Mouse (Mus musculus) intestine, embryonic 15.5 days (tissue): ENCODE measurements around the gene Bcat1. TPM values are rescaled to one million over a fixed set of nuclear protein-coding genes. Genes with fewer than 3 reads are reported as not detected.
"Not testable (repeated sequence)": the region's sequence is repeated elsewhere in the genome, so short reads cannot be mapped to it uniquely, and the experiment has no call there.

Experiments used
- ATAC-seq: fragments of 200-750 bp; cut with Nextera tagmentation; 2 replicates; pipeline ENCODE4 v1.8.0; 2017; ENCODE audit warnings: moderate TSS enrichment, moderate library complexity
- H3K27ac ChIP-seq: fragments of 300-500 bp; sonication (generic); 2 replicates; pipeline ENCODE4 v1.5.1; 2015; ENCODE audit warnings: mild to moderate bottlenecking, inconsistent platforms
- H3K27me3 ChIP-seq: fragments of 300-500 bp; sonication (generic); replicated peaks from 2 replicates; pipeline ENCODE4 v1.6.1; 2015; ENCODE audit warnings: inconsistent platforms
- H3K36me3 ChIP-seq: fragments of 300-500 bp; sonication (generic); 2 replicates; pipeline ENCODE4 v1.6.1; 2015; ENCODE audit warnings: inconsistent platforms
- H3K4me1 ChIP-seq: fragments of 300-500 bp; sonication (generic); replicated peaks from 2 replicates; pipeline ENCODE4 v1.6.1; 2015; ENCODE audit warnings: inconsistent platforms
- H3K4me2 ChIP-seq: fragments of 300-500 bp; sonication (generic); replicated peaks from 2 replicates; pipeline ENCODE4 v1.6.1; 2015; ENCODE audit warnings: mild to moderate bottlenecking, inconsistent platforms
- H3K4me3 ChIP-seq: fragments of 300-500 bp; sonication (generic); replicated peaks from 2 replicates; pipeline ENCODE4 v1.5.1; 2015; ENCODE audit warnings: inconsistent platforms
- H3K9ac ChIP-seq: fragments of 300-500 bp; sonication (generic); 2 replicates; pipeline ENCODE4 v1.6.1; 2015; ENCODE audit warnings: inconsistent platforms
- H3K9me3 ChIP-seq: fragments of 300-500 bp; sonication (generic); 2 replicates; pipeline ENCODE4 v1.6.1; 2016; ENCODE audit warnings: inconsistent platforms
- WGBS: fragments of 180-500 bp; shearing (Covaris S2); methylation state at CpG from one replicate; pipeline ENCODE4 v1.1.7; 2015; 5-methylcytosine and 5-hydroxymethylcytosine counted together
- polyA plus RNA-seq: library from polyadenylated mRNA; unstranded; fragments of >200 nt; fragmentation: Nextera tagmentation; extraction: Ambion mirVana; gene quantifications from 2 replicates; pipeline ENCODE4 v1.2.1, GENCODE M21; 2015

Gene Bcat1
- polyA plus RNA-seq, 1 experiment from 2014 or later, result 6.1 TPM

- no peaks in the 10 kb centered on the region for H3K36me3 ChIP-seq
- H3K27ac ChIP-seq, result no peak overlapping the region
- no peak for ATAC-seq
- H3K4me1 ChIP-seq, result peaks cover 7% of the 10 kb centered on the region
- no peaks in the 10 kb centered on the region for H3K27me3 ChIP-seq
- no peak overlapping the region for H3K9ac ChIP-seq
- H3K4me3 ChIP-seq, result no peak overlapping the region
- no peaks in the 10 kb centered on the region for H3K9me3 ChIP-seq
- 79% methylated on average over 2 of the region's 2 CpGs for WGBS
- no peak overlapping the region for H3K4me2 ChIP-seq
Observed at GRCm38 (mm10) chr6:145114561-145114960, 38.6 kb upstream of the Bcat1 start.

GRCm38 (mm10) chr6:145112865-145113264 is 36.9 kb upstream of the Bcat1 start:
- Histone ChIP-seq H3K27ac (no peak overlapping the region), H3K9ac (no peak overlapping the region), H3K4me1 (peaks cover 7% of the 10 kb centered on the region), H3K36me3 (no peaks in the 10 kb centered on the region), H3K27me3 (no peaks in the 10 kb centered on the region), H3K9me3 (no peaks in the 10 kb centered on the region), H3K4me3 (no peak overlapping the region), H3K4me2 (no peak overlapping the region)
- no peak for ATAC-seq
- 57% methylated on average over 6 of the region's 6 CpGs for WGBS

GRCm38 (mm10) chr6:145110786-145111185 is 34.8 kb upstream of the Bcat1 start:
- Histone ChIP-seq H3K4me3 (no peak overlapping the region), H3K27ac (no peak overlapping the region), H3K27me3 (no peaks in the 10 kb centered on the region), H3K9ac (no peak overlapping the region), H3K9me3 (no peaks in the 10 kb centered on the region), H3K4me2 (no peak overlapping the region), H3K4me1 (no peaks in the 10 kb centered on the region; the same call in 1 of the 2 replicates), H3K36me3 (no peaks in the 10 kb centered on the region)
- WGBS, result 93% methylated on average over 4 of the region's 4 CpGs
- no peak for ATAC-seq

GRCm38 (mm10) chr6:145106163-145106842 is 30.3 kb upstream of the Bcat1 start:
- no peaks in the 10 kb centered on the region; the same call in 1 of the 2 replicates for H3K4me1 ChIP-seq
- no peaks in the 10 kb centered on the region for H3K27me3 ChIP-seq
- no peak overlapping the region for H3K4me2 ChIP-seq
- ATAC-seq, result peak; percentile 74
- no peaks in the 10 kb centered on the region for H3K36me3 ChIP-seq
- H3K9ac ChIP-seq, result no peak overlapping the region
- H3K9me3 ChIP-seq, result no peaks in the 10 kb centered on the region
- 80% methylated on average over 6 of the region's 6 CpGs for WGBS
- H3K4me3 ChIP-seq, result no peak overlapping the region
- H3K27ac ChIP-seq, result no peak overlapping the region

GRCm38 (mm10) chr6:145105439-145105838 is 29.5 kb upstream of the Bcat1 start:
- no peaks in the 10 kb centered on the region for H3K9me3 ChIP-seq
- H3K27ac ChIP-seq, result no peak overlapping the region
- no peak overlapping the region for H3K9ac ChIP-seq
- H3K4me1 ChIP-seq, result no peaks in the 10 kb centered on the region; the same call in 1 of the 2 replicates
- no peak overlapping the region for H3K4me3 ChIP-seq
- no peaks in the 10 kb centered on the region for H3K36me3 ChIP-seq
- H3K27me3 ChIP-seq, result no peaks in the 10 kb centered on the region
- 96% methylated on average over 10 of the region's 10 CpGs for WGBS
- no peak for ATAC-seq
- no peak overlapping the region for H3K4me2 ChIP-seq

- H3K9me3 ChIP-seq, result no peaks in the 10 kb centered on the region
- H3K27me3 ChIP-seq, result no peaks in the 10 kb centered on the region
- no peaks in the 10 kb centered on the region; the same call in 1 of the 2 replicates for H3K4me1 ChIP-seq
- ATAC-seq, result no peak
- H3K27ac ChIP-seq, result no peak overlapping the region
- no peak overlapping the region for H3K4me3 ChIP-seq
- H3K9ac ChIP-seq, result no peak overlapping the region
- WGBS, result 61% methylated on average over 10 of the region's 10 CpGs
- no peak overlapping the region for H3K4me2 ChIP-seq
- no peaks in the 10 kb centered on the region for H3K36me3 ChIP-seq
Observed at GRCm38 (mm10) chr6:145104241-145104939, 28.4 kb upstream of the Bcat1 start.

- Histone ChIP-seq H3K9ac (no peak overlapping the region), H3K4me1 (no peaks in the 10 kb centered on the region), H3K27me3 (no peaks in the 10 kb centered on the region), H3K9me3 (no peaks in the 10 kb centered on the region), H3K4me2 (no peak overlapping the region), H3K36me3 (no peaks in the 10 kb centered on the region), H3K27ac (no peak overlapping the region), H3K4me3 (no peak overlapping the region)
- 65% methylated on average over 9 of the region's 9 CpGs for WGBS
- ATAC-seq, result no peak
Observed at GRCm38 (mm10) chr6:145100923-145101322, 24.9 kb upstream of the Bcat1 start.

- H3K4me2 ChIP-seq, result no peak overlapping the region
- H3K4me1 ChIP-seq, result no peaks in the 10 kb centered on the region
- no peak overlapping the region for H3K4me3 ChIP-seq
- no peaks in the 10 kb centered on the region for H3K27me3 ChIP-seq
- no peak overlapping the region for H3K9ac ChIP-seq
- no peak overlapping the region for H3K27ac ChIP-seq
- no peak for ATAC-seq
- H3K36me3 ChIP-seq, result no peaks in the 10 kb centered on the region
- WGBS, result 69% methylated on average over 4 of the region's 4 CpGs
- no peaks in the 10 kb centered on the region for H3K9me3 ChIP-seq
Observed at GRCm38 (mm10) chr6:145094431-145094830, 18.4 kb upstream of the Bcat1 start.

- not testable (repeated sequence) for H3K4me1 ChIP-seq, H3K9me3 ChIP-seq, H3K27ac ChIP-seq, ATAC-seq, H3K9ac ChIP-seq, H3K36me3 ChIP-seq, H3K4me2 ChIP-seq, H3K4me3 ChIP-seq, H3K27me3 ChIP-seq
- 63% methylated on average over 7 of the region's 7 CpGs for WGBS
Observed at GRCm38 (mm10) chr6:145093038-145093622, 17.1 kb upstream of the Bcat1 start.

- Histone ChIP-seq H3K9ac (no peak overlapping the region), H3K36me3 (no peaks in the 10 kb centered on the region), H3K27me3 (no peaks in the 10 kb centered on the region), H3K9me3 (no peaks in the 10 kb centered on the region), H3K4me1 (no peaks in the 10 kb centered on the region), H3K4me2 (no peak overlapping the region), H3K27ac (no peak overlapping the region), H3K4me3 (no peak overlapping the region)
- WGBS, result 81% methylated on average over 7 of the region's 7 CpGs
- ATAC-seq, result no peak
Observed at GRCm38 (mm10) chr6:145091998-145092397, 16.0 kb upstream of the Bcat1 start.

- no peaks in the 10 kb centered on the region for H3K4me1 ChIP-seq
- H3K27ac ChIP-seq, result no peak overlapping the region
- H3K36me3 ChIP-seq, result no peaks in the 10 kb centered on the region
- no peaks in the 10 kb centered on the region for H3K27me3 ChIP-seq
- H3K9ac ChIP-seq, result no peak overlapping the region
- no peak overlapping the region for H3K4me3 ChIP-seq
- 74% methylated on average over 5 of the region's 5 CpGs for WGBS
- no peak for ATAC-seq
- H3K4me2 ChIP-seq, result no peak overlapping the region
- no peaks in the 10 kb centered on the region for H3K9me3 ChIP-seq
Observed at GRCm38 (mm10) chr6:145090928-145091327, 14.9 kb upstream of the Bcat1 start.

- no peak overlapping the region for H3K9ac ChIP-seq
- no peak for ATAC-seq
- H3K36me3 ChIP-seq, result no peaks in the 10 kb centered on the region
- no peak overlapping the region for H3K4me2 ChIP-seq
- WGBS, result 73% methylated on average over 6 of the region's 6 CpGs
- H3K27me3 ChIP-seq, result no peaks in the 10 kb centered on the region
- H3K27ac ChIP-seq, result no peak overlapping the region
- H3K4me1 ChIP-seq, result no peaks in the 10 kb centered on the region
- H3K4me3 ChIP-seq, result no peak overlapping the region
- H3K9me3 ChIP-seq, result no peaks in the 10 kb centered on the region
Observed at GRCm38 (mm10) chr6:145090201-145090863, 14.3 kb upstream of the Bcat1 start.
